Mouse (Mus musculus): ENCODE results near the gene Rsph14.

Rsph14 gene

GRCm38 (mm10) chr10:74933548-74934190 lies 98.7 kb downstream of the Rsph14 start:
- DNase-seq (ENCODE audit: low read depth, low spot score), result no peak

- DNase-seq (ENCODE audit: low read depth, low spot score), result no peak
Measured at GRCm38 (mm10) chr10:74932487-74932886, 99.9 kb downstream of the Rsph14 start.

- DNase-seq (ENCODE audit: low read depth, low spot score), result no peak
Measured at GRCm38 (mm10) chr10:74931631-74932030, 100.8 kb downstream of the Rsph14 start.

- no peak for DNase-seq (ENCODE audit: low read depth, low spot score)
Measured at GRCm38 (mm10) chr10:74930541-74930940, 101.8 kb downstream of the Rsph14 start.

- DNase-seq (ENCODE audit: low read depth, low spot score), result no peak
Measured at GRCm38 (mm10) chr10:74929578-74929977, 102.8 kb downstream of the Rsph14 start.

- DNase-seq (ENCODE audit: low read depth, low spot score), result no peak
Measured at GRCm38 (mm10) chr10:74928276-74928675, 104.1 kb downstream of the Rsph14 start.

- peak; percentile 57 for DNase-seq (ENCODE audit: low read depth, low spot score)
Measured at GRCm38 (mm10) chr10:74925324-74925723, 107.1 kb downstream of the Rsph14 start.

GRCm38 (mm10) chr10:74924274-74924673 lies 108.1 kb downstream of the Rsph14 start:
- no peak for DNase-seq (ENCODE audit: low read depth, low spot score)

GRCm38 (mm10) chr10:74922763-74923162 lies 109.6 kb downstream of the Rsph14 start:
- peak; percentile 21 for DNase-seq (ENCODE audit: low read depth, low spot score)

- no peak for DNase-seq (ENCODE audit: low read depth, low spot score)
Measured at GRCm38 (mm10) chr10:74921614-74922013, 110.8 kb downstream of the Rsph14 start.

- DNase-seq (ENCODE audit: low read depth, low spot score), result no peak
Measured at GRCm38 (mm10) chr10:74920853-74921567, 111.4 kb downstream of the Rsph14 start.

- no peak for DNase-seq (ENCODE audit: low read depth, low spot score)
Measured at GRCm38 (mm10) chr10:74919277-74919676, 113.1 kb downstream of the Rsph14 start.

GRCm38 (mm10) chr10:74908431-74908830 lies 124.0 kb downstream of the Rsph14 start:
- no peak for DNase-seq (ENCODE audit: low read depth, low spot score)

Data from mesoderm, embryonic 11.5 days (tissue).